Mouse (Mus musculus): ENCODE data around the gene Ninl.

Ninl gene

DNA sequence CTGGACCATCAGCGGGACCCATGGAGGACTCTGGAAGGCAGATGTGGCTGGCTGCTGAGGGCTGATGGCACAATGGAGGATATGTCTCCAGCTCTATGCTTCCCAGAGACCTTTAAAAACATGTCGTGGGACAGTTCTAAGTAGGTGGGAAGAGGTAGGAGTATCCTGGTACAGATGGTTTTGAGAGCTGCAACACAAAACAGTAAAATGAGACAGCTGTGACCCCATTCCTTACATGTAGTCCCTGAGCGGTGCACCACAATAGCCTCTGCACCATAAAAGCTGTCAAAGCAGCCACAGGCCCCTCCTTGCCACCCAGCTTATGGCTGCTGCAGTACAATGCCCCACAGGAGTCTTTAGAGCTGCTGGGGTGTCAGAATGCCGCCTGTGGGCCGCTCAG lies 41.6 kb downstream of the Ninl start:
- in situ Hi-C loops (cut with MboI), result no loop called here

DNA sequence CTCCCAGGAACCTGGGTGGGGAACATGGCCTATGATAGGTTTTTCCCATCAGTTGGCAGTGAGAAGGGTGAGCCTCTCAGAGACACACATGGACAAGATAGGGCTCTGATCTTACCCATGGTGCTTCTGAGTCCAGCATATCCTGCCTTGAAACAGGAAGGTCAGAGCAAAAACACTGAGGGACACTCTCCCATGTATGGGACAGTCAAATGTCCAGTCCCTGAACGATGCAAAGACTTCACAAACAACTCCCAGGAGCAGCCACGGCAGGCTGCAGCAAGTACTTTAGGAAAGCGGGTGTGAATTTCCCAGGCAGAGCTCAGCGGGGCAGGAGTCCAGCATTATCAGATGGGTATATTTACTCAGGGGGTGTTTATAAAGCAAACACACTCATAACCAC lies 43.9 kb downstream of the Ninl start:
- in situ Hi-C loops (cut with MboI), result no loop called here

DNA sequence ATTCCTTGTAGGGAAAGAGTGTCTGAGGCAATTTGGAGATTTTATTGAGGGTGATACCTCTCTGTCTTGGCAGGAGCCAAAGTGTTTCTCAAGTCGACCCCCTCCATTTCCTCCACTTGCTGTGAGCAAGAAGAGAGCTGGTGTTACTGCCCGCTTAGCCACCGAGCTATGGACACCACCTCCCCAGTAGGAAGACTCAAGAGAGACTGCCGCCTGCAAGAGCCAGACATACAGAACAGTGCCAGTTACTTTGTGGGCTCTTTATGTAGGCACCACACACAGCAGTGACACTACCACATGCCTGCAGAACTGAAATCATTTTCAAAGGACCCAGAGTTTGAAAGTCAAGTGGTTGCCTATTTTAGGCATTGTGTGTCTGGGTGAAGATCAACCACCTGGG lies 48.1 kb downstream of the Ninl start:
- in situ Hi-C loops (cut with MboI), result no loop called here

DNA sequence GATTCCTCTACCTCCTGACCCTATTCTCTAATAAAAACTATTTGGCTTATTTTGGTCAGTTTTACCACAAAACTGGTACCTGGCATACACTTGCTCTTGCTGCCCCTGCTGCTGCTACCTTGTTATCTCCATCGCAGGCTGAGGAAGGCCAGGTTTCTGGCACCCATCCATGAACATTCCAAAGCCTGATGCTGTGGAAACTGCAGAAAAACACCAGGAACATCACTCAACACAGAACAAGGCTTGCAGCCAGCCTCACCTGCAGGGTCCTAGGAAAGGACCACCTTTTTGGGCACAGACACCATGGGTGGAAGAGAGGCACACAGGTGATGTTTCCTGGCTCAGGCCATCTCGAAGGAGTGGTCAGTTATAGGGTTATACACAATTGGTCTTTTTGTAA lies 48.7 kb downstream of the Ninl start:
- in situ Hi-C loops (cut with MboI), result no loop called here

DNA sequence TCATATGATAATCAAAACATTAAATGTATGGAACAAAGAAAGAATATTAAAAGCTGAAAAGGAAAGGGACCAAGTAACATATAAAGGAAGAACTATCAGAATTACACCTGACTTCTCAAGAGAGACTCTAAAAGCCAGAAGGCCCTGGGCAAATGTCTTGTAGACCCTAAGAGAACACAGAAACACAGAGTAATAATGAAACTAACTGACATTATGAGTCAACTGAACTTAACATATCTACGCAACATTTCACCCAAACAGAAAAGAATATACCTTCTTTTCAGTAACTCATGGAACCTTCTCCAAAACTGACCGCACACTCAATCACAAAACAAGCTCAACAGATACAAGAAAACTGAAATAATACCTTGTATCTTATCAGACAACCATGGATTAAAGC lies 53.8 kb downstream of the Ninl start:
- in situ Hi-C loops (cut with MboI), result no loop called here

DNA sequence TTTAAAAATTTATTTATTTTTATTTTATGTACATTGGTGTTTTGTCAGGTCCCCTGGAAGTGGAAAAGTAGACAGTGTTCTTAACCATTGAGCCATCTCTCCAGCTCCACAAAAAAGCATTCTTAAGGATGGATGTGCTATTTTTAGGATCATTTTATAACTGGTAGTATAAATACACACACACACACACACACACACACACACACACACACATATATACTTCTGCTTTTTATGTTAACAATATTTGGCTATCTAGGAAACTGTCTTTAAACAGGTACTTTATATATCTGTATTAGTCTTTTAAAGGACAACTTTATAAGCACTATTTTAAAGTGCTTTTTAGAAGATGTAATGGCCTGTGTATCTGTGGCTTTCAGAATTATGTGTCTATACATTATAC lies 57.1 kb downstream of the Ninl start:
- in situ Hi-C loops (cut with MboI), result no loop called here

DNA sequence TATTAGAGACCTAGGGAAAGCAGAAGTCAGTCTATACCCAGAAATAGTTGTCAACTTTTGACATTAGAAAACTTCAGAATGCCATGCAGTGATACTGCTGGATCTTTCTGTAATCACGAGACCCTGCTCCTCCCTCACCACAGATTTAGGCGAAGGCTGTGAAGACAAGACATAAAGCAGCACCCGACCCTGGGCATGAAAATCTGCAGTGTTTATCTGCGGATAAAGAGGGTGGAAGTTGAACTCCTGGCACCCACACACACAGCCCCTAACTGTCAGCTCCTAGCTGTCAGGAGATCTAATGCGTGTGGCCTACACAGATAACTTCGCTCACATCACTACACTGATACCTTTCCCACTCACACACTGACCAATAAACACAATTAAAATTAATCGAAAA lies 57.7 kb downstream of the Ninl start:
- in situ Hi-C loops (cut with MboI), result no loop called here

DNA sequence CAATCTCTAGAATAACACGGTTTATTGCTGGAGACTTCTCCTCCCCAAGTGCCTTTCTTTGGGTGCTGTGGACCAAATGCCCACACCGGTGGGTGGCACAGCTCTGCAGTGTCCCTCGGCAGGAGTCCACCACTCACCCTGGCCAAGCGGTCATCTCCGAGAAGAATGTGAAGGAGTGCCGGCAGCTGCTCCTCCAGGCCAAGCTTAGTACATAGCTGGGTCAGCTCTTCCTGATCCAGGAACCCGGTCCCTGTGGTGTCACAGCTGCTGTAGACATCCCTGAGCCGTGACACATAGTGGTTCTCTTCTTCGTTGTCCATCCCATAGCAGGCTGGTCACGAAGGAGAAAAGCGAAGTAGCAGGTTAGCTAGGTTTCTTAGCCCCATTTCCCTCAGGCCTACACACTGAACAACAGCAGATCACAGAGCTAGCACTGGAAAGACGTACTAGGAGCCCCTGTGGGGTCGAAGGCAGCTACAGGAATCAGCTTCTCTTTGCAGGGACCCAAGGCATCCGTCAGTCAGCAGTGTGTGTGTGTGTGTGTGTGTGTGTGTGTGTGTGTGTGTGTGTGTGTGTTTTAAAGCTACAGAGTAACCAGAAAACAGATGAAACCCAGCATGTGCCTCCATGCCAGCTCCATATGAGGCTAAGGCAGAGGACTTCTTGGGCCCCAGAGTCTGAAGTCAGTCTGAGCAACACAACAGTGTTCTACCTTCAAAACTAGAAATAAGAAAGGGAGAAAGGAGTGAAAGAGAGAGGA lies 59.1 kb downstream of the Ninl start:
- in situ Hi-C loops (cut with MboI), result no loop called here

DNA sequence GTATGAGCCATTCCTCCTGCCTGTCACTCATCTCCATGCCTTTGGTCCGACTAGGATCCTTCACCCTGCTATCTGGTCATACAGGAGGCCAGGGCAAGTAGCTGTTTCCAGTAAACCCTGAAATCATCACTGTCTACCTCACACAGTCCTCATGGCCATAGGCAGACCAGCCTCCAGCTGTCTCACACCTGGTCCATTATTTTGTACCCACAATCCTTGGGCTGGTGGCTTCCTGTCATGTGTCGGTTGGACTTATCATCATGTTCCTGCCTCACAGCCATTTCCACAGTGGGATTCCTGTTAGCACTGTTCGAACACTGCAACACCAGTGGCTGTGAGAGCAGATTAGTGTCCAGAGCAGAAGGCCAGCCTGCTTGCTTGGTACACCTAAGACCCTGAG lies 60.4 kb downstream of the Ninl start:
- in situ Hi-C loops (cut with MboI), result no loop called here

DNA sequence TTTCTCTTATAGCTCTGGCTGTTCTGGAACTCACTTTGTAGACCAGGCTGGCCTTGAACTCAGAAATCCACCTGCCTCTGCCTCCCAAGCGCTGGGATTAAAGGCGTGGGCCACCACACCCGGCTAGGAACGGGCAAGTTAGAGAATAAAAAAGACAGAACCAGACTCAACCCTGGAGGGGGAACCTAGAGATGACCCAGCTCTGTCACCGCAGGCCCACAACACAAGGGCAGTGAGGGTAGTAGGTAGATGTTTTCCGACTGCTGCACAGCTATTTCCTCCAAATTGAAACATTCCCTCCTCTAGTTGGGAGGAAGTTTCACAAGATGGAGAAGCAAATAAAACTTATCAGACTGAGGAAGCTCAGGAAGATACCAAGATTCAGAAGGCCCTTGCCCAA lies 61.5 kb downstream of the Ninl start:
- in situ Hi-C loops (cut with MboI), result no loop called here

DNA sequence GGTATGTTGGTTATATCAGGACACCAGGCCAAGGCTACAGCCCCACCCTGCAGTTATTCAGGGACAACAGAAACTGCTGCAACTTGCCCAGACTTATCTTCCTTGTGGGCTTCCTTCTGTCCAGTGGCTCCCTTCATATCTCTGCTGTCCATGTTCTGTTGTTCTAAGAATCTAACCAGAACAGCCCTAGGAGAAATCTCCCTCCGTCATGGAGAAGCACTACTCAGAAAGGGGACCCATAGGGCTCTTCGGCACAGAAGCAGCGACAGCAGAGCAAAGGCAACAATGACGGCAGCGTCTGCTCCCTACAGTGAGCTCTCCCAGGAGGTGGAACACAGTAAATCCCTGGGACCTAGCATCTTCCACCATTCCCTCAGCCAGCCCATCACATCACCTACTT lies 62.3 kb downstream of the Ninl start:
- in situ Hi-C loops (cut with MboI), result no loop called here

DNA sequence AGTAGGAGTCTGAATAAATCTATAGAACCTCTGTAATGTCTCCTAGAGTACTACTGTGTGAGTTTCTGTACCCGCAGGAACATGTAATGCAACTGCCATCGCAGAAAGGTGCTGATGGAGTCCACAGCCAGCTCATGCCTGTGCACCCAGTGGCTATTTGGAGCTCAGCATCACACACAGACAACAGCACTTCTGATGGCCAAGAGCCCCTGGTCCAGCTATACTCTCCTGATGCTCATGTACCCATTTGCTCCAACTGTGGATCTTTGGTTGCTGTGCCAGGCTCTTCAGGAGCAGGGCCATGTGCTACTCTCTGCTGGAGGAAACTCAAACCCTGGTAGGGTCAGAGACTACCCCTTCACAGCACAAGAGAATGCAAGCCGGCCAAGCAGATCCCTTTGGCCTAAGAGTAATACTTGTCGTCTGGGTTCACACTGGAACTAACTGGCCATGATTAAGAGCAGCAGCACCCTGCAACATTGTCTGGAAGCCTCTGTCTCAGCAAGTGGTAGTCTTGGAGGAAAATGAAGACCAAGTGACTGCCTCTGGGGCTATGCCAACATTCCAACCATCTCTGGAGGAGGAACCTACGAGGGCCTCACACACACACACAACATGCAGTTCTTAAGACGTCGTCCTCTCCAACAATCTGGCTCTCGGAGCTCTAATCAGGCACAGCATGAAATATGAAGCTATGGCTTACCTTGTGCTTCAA lies 65.6 kb downstream of the Ninl start:
- in situ Hi-C loops (cut with MboI), result no loop called here

DNA sequence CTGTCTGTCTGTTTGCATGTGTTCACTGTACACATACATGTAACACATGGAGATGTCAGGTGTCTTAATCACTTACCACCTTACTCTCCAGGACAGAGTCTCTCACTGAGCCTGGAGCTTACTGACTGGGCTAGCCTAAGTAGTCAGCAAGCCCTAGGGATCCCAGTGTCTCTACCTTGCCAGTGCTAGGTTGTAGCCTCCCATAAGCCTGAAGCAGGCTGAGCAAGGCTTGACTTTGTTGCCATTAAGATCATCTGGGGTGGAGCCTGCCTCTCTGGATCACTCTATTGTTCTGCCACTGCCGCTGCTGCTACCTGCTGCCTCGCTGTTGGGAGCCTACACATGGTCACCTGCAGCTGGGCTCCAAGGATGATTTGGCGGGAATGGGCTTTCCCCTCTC lies 66.5 kb downstream of the Ninl start:
- in situ Hi-C loops (cut with MboI), result no loop called here

DNA sequence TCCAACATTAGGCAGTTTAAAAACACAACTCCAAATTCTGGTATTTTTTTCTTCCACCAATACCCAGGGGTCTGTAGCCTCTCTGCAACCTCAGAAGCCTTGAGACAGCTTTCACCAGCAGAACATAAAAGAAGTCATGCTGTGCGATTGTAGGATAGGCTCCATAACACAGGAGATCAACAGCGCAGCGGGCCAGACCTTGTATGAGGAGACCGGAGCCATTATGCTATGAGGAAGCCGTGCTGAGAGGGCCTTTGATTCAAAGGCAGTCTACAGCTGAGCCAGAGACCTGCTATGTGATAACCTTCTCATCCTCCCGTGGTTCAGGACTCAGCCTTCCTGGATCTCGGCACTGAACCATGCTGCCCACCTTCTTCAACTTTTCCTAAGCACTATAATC lies 67.3 kb downstream of the Ninl start:
- in situ Hi-C loops (cut with MboI), result no loop called here

DNA sequence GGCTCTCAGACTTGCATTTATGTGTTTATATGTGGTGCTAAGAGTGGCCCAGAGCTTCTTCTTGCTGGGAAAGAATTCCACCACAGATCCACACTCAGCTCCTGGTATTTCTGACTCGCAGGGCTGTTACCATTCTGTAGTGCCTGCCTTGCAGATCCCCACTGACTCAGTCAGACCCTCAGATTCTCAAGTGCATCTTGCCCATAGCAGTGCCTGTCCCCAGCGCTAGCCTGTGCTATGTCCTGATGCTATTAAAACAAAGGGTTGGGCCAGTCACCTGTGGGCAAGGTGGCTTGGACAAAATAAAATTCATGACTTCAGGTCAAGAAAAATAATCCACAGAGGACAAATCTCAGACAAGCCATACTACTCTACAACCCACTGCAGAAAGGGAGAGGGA lies 70.0 kb downstream of the Ninl start:
- in situ Hi-C loops (cut with MboI), result no loop called here

DNA sequence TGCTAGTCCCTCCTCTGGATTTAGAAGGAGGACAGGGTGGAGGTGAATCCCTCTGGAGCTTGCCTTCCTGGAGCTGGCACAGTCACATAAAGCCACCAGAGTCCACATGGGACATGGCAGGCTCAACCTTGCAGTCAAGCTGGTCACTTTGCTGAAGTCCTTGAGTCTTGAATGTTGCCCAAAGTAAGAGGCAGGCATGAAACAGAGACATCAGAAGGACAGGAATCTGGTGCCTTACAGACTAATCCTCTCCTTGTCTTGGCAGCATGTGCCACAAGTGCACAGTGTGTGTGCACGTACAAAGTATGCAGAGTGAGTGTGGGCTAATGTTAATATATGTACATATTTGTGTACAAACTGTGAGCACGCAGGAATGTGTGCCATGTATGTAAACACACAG lies 71.7 kb downstream of the Ninl start:
- in situ Hi-C loops (cut with MboI), result no loop called here

DNA sequence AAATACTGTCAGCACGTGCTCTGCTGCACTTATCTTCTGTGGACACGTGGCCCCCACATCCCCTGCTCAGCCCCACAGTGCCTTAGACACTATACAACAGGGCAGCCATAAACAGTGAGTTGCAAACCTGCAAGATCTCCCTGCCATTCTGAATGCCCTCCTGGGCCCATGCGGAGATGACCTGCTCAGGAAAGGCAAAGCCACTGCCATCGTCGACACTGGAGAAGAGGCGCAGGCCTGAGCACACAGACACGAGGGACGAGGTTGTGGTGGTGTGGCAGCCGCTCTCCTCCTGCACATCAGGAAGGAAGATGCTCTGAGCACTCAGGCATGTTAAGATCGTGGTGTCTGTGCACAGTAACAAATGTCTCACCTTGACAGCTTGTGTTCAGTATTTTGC lies 73.2 kb downstream of the Ninl start:
- in situ Hi-C loops (cut with MboI), result no loop called here

DNA sequence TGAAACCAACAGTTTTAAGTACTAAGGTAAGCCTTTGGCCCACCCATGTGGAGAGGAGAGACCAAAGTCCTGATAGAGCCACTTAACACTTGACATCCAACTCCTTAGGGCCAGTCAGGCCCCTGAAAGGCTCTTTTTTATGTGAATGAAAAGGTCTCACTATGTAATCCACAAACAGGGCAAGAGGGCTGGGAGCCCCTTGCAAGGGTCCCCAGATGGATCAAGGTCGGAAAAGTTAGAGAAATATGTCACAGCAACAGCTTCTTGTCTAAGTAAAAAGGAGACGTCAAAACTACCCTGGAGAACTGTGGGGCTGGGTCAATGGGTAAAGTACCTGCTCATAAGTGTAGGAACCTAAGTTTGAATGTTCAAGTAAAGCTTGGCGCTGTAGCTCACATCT lies 74.5 kb downstream of the Ninl start:
- in situ Hi-C loops (cut with MboI), result no loop called here

DNA sequence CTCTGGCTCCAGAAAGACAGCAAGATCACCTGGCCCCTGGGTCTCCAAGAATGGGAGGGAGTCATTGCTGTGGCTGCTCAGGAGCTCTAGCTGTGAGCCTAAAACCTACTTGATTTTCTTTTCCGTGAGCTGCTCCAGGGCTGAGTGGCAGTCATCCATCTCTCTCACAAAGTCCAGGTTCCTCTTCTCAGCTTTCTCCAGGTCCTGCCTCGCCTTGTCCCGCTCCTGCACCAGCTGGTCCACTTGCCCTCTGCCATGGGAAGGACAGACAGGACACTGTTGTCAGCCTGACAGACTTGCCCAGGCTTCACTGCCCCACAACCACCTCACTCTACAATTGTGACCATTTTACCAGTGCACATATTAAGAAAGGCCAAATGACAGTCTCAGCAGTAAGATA lies 75.9 kb downstream of the Ninl start:
- in situ Hi-C loops (cut with MboI), result no loop called here

DNA sequence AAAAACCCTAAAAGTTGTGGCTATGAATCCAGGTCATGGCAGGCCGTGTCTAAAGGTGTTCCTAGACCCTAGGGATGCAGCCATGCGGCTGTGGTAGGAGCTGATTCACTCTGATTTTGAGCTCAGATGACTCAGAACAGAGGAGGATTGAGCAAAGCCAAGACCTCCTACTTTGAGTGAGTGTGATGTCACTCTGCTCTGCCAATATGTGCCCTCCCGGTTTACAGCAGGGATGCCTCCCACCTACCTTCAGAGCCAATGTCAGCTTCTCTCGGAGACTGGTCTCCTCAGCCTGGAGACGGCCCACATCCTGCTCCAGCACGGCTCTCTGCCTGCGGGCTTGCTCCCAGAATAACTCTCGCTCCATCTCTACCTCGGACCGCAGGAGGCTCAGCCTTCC lies 79.7 kb downstream of the Ninl start:
- in situ Hi-C loops (cut with MboI), result no loop called here

DNA sequence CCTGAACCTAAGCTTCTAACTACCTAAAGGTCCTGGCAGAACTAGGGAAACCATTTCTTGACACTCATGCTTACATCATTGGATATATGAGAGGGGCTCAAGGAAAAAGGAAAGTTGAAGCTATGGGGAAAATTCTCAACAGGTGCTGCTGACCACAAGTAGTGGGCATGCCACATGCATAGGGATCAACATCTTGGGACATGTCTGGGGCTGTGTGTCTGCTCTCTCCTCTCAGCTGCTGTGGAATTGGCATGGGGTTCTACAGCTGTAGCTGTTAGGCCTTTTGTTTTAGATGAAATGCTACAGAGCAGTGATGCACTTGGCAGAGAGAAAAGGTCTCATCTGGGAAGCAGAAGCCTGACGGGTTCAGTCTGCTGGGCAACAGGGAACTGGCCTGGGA lies 83.3 kb downstream of the Ninl start:
- in situ Hi-C loops (cut with MboI), result no loop called here

DNA sequence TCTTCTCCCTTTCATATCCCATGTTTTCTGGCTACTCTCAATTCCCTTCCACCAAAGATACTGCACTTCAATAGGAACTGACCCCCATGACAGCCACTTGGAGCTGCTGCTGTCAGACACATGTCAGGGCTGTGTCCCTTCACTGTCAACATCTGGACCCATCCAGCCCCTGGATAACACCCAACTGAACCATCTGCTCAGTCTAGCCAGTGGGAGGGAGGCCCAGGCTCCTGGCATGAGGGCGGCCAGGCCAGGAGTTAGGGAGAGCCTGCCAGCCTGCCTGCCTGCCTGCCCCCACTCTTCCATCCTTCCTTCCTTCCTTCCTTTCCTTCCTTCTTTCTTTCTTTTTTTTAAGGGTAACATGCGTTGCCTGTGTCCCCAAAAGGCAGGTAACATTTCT lies 88.0 kb downstream of the Ninl start:
- in situ Hi-C loops (cut with MboI), result no loop called here

DNA sequence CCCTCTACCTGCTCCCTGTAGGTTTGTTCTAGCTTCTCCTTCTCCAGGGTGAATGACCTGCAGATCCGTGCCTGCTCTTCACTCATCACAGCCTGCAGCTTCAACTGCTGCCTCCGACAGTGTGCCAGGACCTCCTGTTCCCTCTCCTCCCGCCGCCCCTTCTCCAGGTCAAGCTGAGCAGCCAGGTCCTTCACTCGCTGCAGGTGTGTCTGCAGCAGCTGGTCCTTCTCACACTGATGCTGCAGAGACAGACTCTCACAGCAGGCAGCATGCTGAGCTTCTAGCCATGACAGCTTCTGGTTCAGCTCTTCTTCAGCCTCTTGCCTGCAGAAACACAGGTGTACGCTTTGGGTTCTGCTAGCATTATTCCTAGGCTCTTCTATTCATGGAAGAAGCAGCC lies 89.1 kb downstream of the Ninl start:
- in situ Hi-C loops (cut with MboI), result no loop called here

DNA sequence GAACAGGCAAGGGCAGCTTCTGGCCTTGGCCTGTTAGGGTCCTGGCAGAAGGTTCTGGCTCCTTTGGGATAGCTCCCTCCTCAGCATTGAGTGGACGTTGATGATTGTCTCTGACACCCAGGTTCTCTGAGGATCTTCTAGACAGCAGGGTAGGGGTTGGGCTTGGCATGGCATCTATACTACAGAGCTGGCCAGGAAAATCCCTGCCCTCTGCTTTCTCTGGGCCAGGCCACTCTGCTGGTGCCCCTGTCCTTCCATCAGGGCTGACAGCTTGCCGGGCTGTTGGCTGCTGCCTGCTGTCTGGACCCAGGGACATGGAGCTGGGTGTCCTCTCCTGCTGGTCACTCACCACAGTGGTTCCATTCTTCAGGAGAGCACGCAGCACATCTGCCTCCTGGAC lies 89.5 kb downstream of the Ninl start:
- in situ Hi-C loops (cut with MboI), result no loop called here

Data from mature B cell (primary cell).